ENCODE assay signal across 13 mouse cellular contexts in the genomic region with DNA sequence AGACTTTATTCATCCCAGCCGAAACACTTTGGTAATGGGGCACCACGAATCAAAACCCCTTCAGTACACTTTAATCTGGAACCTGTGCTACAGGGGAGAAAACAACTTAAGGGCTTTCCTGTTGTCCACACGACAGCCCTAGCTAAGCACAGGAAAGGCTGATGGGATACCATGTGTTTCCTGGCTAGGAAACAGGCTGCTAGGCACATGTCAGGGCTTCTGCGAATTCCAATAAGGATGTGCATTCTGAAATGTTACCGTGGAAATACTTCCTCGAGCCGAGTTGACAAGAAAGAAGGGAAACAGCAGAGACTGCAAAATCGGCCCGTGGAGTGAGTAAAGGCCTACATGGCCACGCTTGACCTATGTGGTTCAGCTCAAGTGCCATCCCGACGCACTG. TPM values are rescaled to one million over a fixed set of nuclear protein-coding genes. Genes with fewer than 3 reads are reported as not detected.
DNase-seq lines count a peak whose midpoint lies in the region; ATAC-seq and TF ChIP-seq lines count a peak whose summit lies in the region.
"Had no signal": no experiment of that assay in that cellular context is flagged by ENCODE, and none has a peak within 500 bp of the region (broad histone marks: within the 10 kb centered on the region; RNA-seq: fewer than 3 reads in every experiment).

No protein-coding gene starts in this region.

- H3K9ac ChIP-seq in heart, embryonic 11.5 days (ENCODE audit: low read depth, low read length) = no peak overlapping the region
- no peak overlapping the region for H3K9ac ChIP-seq in lung, embryonic 15.5 days
- H3K9ac ChIP-seq: forebrain, postnatal 0 days; limb, embryonic 12.5 days had no signal

- no peak overlapping the region for H3K27ac ChIP-seq in heart, embryonic 11.5 days (ENCODE audit: low read depth, low read length)
- peak overlapping the region; percentile 73 for H3K27ac ChIP-seq in lung, embryonic 15.5 days
- peak overlapping the region; percentile 80 for H3K27ac ChIP-seq in kidney, adult 2 months (ENCODE audit: insufficient read depth, low read depth, low read length)
- H3K27ac ChIP-seq: limb, embryonic 12.5 days had no signal

- DNase-seq in heart, adult 8-10 months (ENCODE audit: low spot score) = peak; percentile 44
- DNase-seq in lung, postnatal 14 days = no peak
- DNase-seq in kidney, adult 2 months = peak; percentile 71
- DNase-seq in lung, postnatal 4 days = peak; percentile 19 to 31
- DNase-seq in T-cell, adult 2 months (ENCODE audit: low spot score) = no peak
- DNase-seq: adrenal gland, adult 2 months; cerebellum, adult 18-20 months; forebrain, postnatal 0 days had no signal

- no peak overlapping the region for H3K4me3 ChIP-seq in heart, embryonic 11.5 days (ENCODE audit: low read depth, low read length)
- H3K4me3 ChIP-seq in lung, embryonic 15.5 days = no peak overlapping the region
- H3K4me3 ChIP-seq in kidney, adult 2 months (ENCODE audit: insufficient read depth, low read depth, low read length) = no peak overlapping the region
- H3K4me3 ChIP-seq: limb, embryonic 12.5 days had no signal

- H3K4me1 ChIP-seq in heart, embryonic 11.5 days (ENCODE audit: control insufficient read depth, insufficient read depth, low read length) = peaks cover 7% of the 10 kb centered on the region
- H3K4me1 ChIP-seq in lung, embryonic 15.5 days = no peaks in the 10 kb centered on the region; the same call in 1 of the 2 replicates
- peaks cover 5% of the 10 kb centered on the region; the same call in 1 of the 2 replicates for H3K4me1 ChIP-seq in kidney, adult 2 months (ENCODE audit: control insufficient read depth, insufficient read depth, low read length)
- H3K4me1 ChIP-seq: limb, embryonic 12.5 days had no signal

- 81% methylated on average over 12 of the region's 12 CpGs for WGBS in heart, embryonic 11.5 days (ENCODE audit: insufficient replicate concordance)
- WGBS in lung, embryonic 15.5 days = 79% methylated on average over 12 of the region's 12 CpGs
- WGBS in kidney, adult 2 months = 74% methylated on average over 12 of the region's 12 CpGs

- no peaks in the 10 kb centered on the region for H3K9me3 ChIP-seq in heart, embryonic 11.5 days (replicated peaks; ENCODE audit: control insufficient read depth, low read length)
- H3K9me3 ChIP-seq in lung, embryonic 15.5 days = no peaks in the 10 kb centered on the region
- H3K9me3 ChIP-seq: limb, embryonic 12.5 days had no signal

- no peak for TF ChIP-seq POLR2A in kidney, adult 2 months (IDR thresholded peaks at IDR 0.05; ENCODE audit: low read depth, low read length)

- no peak for ATAC-seq in heart, embryonic 11.5 days (replicated peaks; ENCODE audit: insufficient number of reproducible peaks, low FRiP score, low TSS enrichment)
- no peak for ATAC-seq in lung, embryonic 15.5 days (ENCODE audit: borderline replicate concordance, extremely low read depth, low FRiP score, low TSS enrichment)
- no peak for ATAC-seq in megakaryocyte, adult 5-6 weeks (ENCODE audit: poor library complexity, severe bottlenecking)
- ATAC-seq: forebrain, postnatal 0 days; midbrain, embryonic 16.5 days had no signal

- TF ChIP-seq CTCF in kidney, adult 2 months (conservative IDR thresholded peaks at IDR 0.05; ENCODE audit: insufficient read depth, insufficient read length, low read depth, low read length) = no peak

- H3K36me3 ChIP-seq in heart, embryonic 11.5 days (ENCODE audit: control insufficient read depth, insufficient read depth, low read length) = peaks cover 9% of the 10 kb centered on the region
- H3K36me3 ChIP-seq in lung, embryonic 15.5 days = peaks cover 35% of the 10 kb centered on the region
- peaks cover 1% of the 10 kb centered on the region; the same call in 1 of the 2 replicates for H3K36me3 ChIP-seq in kidney, adult 2 months (ENCODE audit: control insufficient read depth, insufficient read depth, low read length)

- no peak overlapping the region for H3K4me2 ChIP-seq in heart, embryonic 11.5 days
- H3K4me2 ChIP-seq in lung, embryonic 15.5 days = no peak overlapping the region
- H3K4me2 ChIP-seq: limb, embryonic 12.5 days had no signal

- no peaks in the 10 kb centered on the region for H3K27me3 ChIP-seq in heart, embryonic 11.5 days (ENCODE audit: control insufficient read depth, insufficient read depth, low read length)
- no peaks in the 10 kb centered on the region for H3K27me3 ChIP-seq in lung, embryonic 15.5 days
- no peaks in the 10 kb centered on the region for H3K27me3 ChIP-seq in kidney, adult 2 months (replicated peaks; ENCODE audit: control insufficient read depth, insufficient read depth, low read length)
- H3K27me3 ChIP-seq: limb, embryonic 12.5 days had no signal

RNA-seq across cellular contexts. Expression of a gene that starts 34.1 kb away (rescaled TPM):
- 10 to 100 TPM; 27.4 to 37.6 (median 32.7) TPM for total RNA-seq in heart, adult 8-10 months (2022)
- polyA plus RNA-seq in heart, embryonic 11.5 days (2014; fragmentation: Nextera tagmentation; extraction: Ambion mirVana) = 163 and 173 TPM in 2 replicates
- polyA plus RNA-seq in lung, embryonic 15.5 days (2015; fragmentation: Nextera tagmentation; extraction: Ambion mirVana) = 195 and 203 TPM in 2 replicates
- 7.2 and 12.5 TPM in 2 replicates for polyA plus RNA-seq in kidney, adult 2 months (2012; rRNA removed)
- 62.8 and 71.2 TPM in 2 replicates for total RNA-seq in megakaryocyte, adult 5-6 weeks (2015)
- 100 TPM in 2 replicates for total RNA-seq in megakaryocyte, adult 5-6 weeks (2017)

RNA-seq across cellular contexts. Expression of a gene that starts 56.5 kb away (rescaled TPM):
- 1 to 10 TPM; 2.5 to 3.6 (median 2.6) TPM for total RNA-seq in heart, adult 8-10 months (2022)
- 4.5 and 5.8 TPM in 2 replicates for polyA plus RNA-seq in heart, embryonic 11.5 days (2014; fragmentation: Nextera tagmentation; extraction: Ambion mirVana)
- 9.2 and 10.2 TPM in 2 replicates for polyA plus RNA-seq in lung, embryonic 15.5 days (2015; fragmentation: Nextera tagmentation; extraction: Ambion mirVana)
- 6.0 and 6.9 TPM in 2 replicates for polyA plus RNA-seq in kidney, adult 2 months (2012; rRNA removed)
- total RNA-seq in megakaryocyte, adult 5-6 weeks (2015) = 1.6 and 2.9 TPM in 2 replicates
- 1.4 and 1.8 TPM in 2 replicates for total RNA-seq in megakaryocyte, adult 5-6 weeks (2017)

Comparison
In these comparisons a context has a peak if more than half of its experiments do, and no peak if none do; other contexts are left out.
1. DNase-seq: peak in heart, adult 8-10 months (single experiment), kidney, adult 2 months (single experiment) and lung, postnatal 4 days (2 of 2); none in lung, postnatal 14 days (single experiment) and T-cell, adult 2 months (single experiment).
2. RNA of a gene that starts 34.1 kb away (polyA plus RNA-seq): 195 to 203 TPM in lung, embryonic 15.5 days and 163 to 173 TPM in heart, embryonic 11.5 days; 7.2 to 12.5 TPM in kidney, adult 2 months; every median in the first group is over 10 times any median in the second.